ENCODE assay signal across 16 mouse cellular contexts in the genomic region with DNA sequence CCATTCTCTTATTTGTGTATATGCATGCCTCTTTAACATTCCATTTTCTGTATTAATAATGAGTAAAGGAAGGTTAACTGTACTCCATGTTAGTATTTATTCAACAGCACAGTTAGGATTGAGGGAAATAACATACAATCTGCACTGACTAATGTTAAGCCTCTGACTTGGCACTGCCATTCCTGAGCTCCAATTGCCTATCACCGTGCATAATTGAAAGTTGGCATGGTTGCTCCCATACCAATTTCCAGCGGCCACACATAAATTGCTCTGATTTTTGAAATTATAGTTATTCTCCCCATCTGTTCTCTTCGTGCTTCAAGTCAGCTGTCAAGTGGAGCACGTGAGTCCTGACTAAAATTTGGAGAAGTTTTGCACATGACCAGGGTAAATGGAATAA.
"Had no signal": no experiment of that assay in that cellular context is flagged by ENCODE, and none has a peak within 500 bp of the region (broad histone marks: within the 10 kb centered on the region; RNA-seq: fewer than 3 reads in every experiment).

No protein-coding gene starts in this region.

- H3K4me3 ChIP-seq: kidney, embryonic 15.5 days; limb, embryonic 13.5 days; liver, embryonic 15.5 days; midbrain, embryonic 15.5 days; neural tube, embryonic 13.5 days had no signal

- H3K36me3 ChIP-seq: kidney, embryonic 15.5 days; limb, embryonic 13.5 days; liver, embryonic 15.5 days; midbrain, embryonic 15.5 days; neural tube, embryonic 13.5 days had no signal

- ATAC-seq: lung, postnatal 0 days; midbrain, embryonic 15.5 days had no signal

- H3K4me1 ChIP-seq: kidney, embryonic 15.5 days; limb, embryonic 13.5 days; liver, embryonic 15.5 days; midbrain, embryonic 15.5 days; neural tube, embryonic 13.5 days had no signal

- H3K4me2 ChIP-seq: kidney, embryonic 15.5 days; limb, embryonic 13.5 days; liver, embryonic 15.5 days; midbrain, embryonic 11.5 days; midbrain, embryonic 15.5 days; neural tube, embryonic 13.5 days had no signal

- H3K27ac ChIP-seq: kidney, embryonic 15.5 days; limb, embryonic 13.5 days; liver, embryonic 15.5 days; midbrain, embryonic 15.5 days; neural tube, embryonic 13.5 days had no signal

- H3K9me3 ChIP-seq: kidney, embryonic 15.5 days; limb, embryonic 13.5 days; liver, embryonic 15.5 days; midbrain, embryonic 15.5 days; neural tube, embryonic 13.5 days had no signal

- DNase-seq: kidney, postnatal 14 days; layer of hippocampus, postnatal 36 days; lung, adult 2 months; lung, postnatal 36 days; retina, postnatal 1 day; right cerebral cortex, postnatal 4 days; spleen, adult 18-20 months; thymus, adult 18-20 months; thymus, postnatal 14 days had no signal

- H3K27me3 ChIP-seq: kidney, embryonic 15.5 days; limb, embryonic 13.5 days; liver, embryonic 15.5 days; midbrain, embryonic 15.5 days; neural tube, embryonic 13.5 days had no signal

- H3K9ac ChIP-seq: kidney, embryonic 15.5 days; limb, embryonic 13.5 days; liver, embryonic 15.5 days; midbrain, embryonic 15.5 days; neural tube, embryonic 13.5 days had no signal
